Mouse (Mus musculus) testis, adult 2 months (tissue): Measurements from ENCODE around the gene Adamtsl5.

Source experiments
- CTCF ChIP-seq: fragments of 200-500 bp; IDR thresholded peaks from 2 replicates; pipeline ENCODE4 v1.5.1; 2012; ENCODE audit warnings: low read depth, mild to moderate bottlenecking, inconsistent platforms, low read length, moderate library complexity; ENCODE audit not compliant: control insufficient read depth, insufficient read depth, insufficient replicate concordance
- POLR2A ChIP-seq: fragments of 200-500 bp; IDR thresholded peaks from 2 replicates; pipeline ENCODE4 v1.6.1; 2012; ENCODE audit warnings: low read depth, mild to moderate bottlenecking, inconsistent platforms, low read length, moderate library complexity; ENCODE audit not compliant: control insufficient read depth

DNA sequence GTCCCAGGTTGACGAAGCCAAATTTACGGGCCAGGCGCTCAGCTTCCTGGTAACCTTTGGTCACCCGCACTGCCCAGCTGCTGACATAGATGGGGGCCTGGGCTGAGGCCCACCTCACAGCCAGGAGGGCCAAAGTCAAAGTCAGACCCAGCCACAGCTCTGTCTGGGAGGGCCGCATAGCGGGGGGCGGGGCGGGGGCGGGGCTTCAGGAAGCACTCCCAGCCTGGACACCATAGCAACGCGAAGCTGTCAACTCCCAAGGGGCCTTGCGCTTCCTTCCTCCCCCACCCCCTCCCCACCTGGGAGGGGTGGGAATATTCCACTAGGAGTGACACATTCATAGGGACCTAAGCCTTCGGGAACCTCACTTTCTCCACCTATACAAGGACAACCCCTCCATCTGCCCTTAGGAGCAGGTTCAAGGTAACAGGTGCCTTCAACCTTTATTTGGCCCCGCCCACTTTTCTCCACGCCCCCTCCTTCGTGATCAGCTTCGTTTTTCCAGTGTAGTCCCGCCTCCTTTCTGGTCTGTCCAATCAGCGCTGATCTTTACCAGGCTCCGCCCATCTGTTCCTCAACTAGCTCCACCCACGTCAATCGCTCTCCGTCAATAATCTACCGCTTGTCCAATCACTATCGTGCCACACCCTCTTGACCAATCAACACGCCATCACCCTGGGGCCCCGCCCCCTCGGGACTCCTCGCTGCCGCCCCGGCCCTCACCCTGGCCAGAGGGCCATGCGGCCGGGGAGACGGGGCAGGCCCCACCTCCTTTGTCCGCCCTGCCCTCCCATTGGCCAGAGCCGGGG lies 18.7 kb downstream of the Adamtsl5 start, which contains the start of the genes Pcsk4 and Reep6:
- peak; percentile 62 for TF ChIP-seq POLR2A
- TF ChIP-seq CTCF: no peak
